Mouse (Mus musculus): ENCODE measurements around the gene Rapgef1.

DNA sequence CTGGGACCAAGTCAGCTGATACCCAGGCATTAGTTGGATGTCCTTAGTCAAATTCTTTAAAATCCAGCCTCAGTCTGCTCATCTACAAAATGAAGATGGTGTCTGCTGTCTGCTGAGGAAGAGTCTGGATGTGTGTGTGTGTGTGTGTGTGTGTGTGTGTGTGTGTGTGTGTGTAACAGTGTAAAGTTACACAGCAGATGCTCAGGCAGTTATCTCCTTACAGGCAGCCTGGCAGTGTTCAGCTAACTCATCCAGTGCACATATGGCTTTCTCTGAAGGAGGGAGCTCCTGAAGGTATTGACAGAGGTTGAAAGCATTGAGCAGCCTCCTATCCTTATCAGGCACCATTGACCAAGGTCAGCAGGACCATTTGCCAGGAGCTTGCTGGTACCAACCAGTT is 81.4 kb downstream of the Rapgef1 start:
- no peak for TF ChIP-seq CTCF (IDR thresholded peaks at IDR 0.05)
- TF ChIP-seq EP300 (IDR thresholded peaks at IDR 0.05), result no peak

All from lung, postnatal 0 days (tissue).